Comparison of ENCODE assay signal across 8 mouse cellular contexts in the genomic region with DNA sequence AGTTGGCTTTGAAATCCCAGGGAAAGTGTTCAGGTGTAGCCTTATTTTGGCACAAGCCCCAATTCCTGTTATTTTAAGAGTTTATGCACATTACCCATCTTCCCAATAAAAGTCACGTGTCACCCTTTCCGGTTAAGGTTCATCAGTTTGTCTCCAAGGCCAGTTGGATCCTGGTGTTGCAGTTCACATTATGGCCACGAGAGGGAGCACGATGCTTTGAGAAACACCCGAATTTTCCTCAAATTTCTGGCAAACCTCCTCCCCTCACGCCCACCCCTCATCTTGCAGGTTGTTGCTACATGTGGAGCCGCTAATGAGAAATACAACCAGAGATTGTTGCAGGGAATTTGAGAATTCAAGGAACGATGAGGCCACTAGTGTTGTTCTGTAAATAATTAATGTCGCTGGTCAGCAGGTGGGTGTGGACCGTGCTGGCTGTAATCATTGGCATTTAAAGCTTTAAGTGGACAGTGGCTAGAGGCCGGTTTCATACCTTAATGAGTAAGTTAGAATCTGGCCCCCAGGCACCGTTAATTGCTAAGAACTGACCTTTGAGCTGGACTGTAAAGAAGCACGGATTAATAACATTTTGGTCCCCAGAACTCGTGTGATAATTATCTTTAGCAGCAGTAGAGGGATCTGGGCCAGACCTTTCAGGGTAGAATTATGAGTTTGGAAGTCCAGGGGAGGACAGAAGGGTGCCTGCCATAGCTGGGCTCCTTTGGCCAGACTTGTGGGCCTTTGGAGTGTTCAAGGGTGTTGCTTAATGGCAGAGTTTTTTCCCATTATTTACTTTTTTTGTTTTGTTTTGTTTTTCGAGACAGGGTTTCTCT. TPM values are rescaled to one million over a fixed set of nuclear protein-coding genes. Genes with fewer than 3 reads are reported as not detected.
DNase-seq lines count a peak whose midpoint lies in the region; ATAC-seq lines count a peak whose summit lies in the region.

No protein-coding gene starts in this region.

- DNase-seq in MEL-GATA-1-ER (ENCODE audit: extremely low read depth, low read depth), result peak; percentile 41
- DNase-seq in cerebellum, adult 9-10 months, result peak; percentile 64
- DNase-seq in layer of hippocampus, postnatal 14 days (ENCODE audit: low spot score in 2 of 2), result peak; percentile 83 to 84
- peak; percentile 79 for DNase-seq in lung, postnatal 10 days
- peak; percentile 51 for DNase-seq in retina, postnatal 7 days (ENCODE audit: low read depth, low spot score)
- DNase-seq in urinary bladder, postnatal 14 days (ENCODE audit: low spot score), result peak; percentile 70

- peaks cover 12% of the 10 kb centered on the region; the same call in 1 of the 2 replicates for H3K4me1 ChIP-seq in hindbrain, embryonic 13.5 days (replicated peaks)

- ATAC-seq in frontal cortex, adult (ENCODE audit: low TSS enrichment), result 0 out of 2 replicates have a peak, but pooled peaks have one; percentile 20
- no peak for ATAC-seq in hindbrain, embryonic 13.5 days (ENCODE audit: low FRiP score)

- no peaks in the 10 kb centered on the region for H3K36me3 ChIP-seq in hindbrain, embryonic 13.5 days

- no peak overlapping the region for H3K9ac ChIP-seq in hindbrain, embryonic 13.5 days

- H3K4me3 ChIP-seq in hindbrain, embryonic 13.5 days, result peak overlapping the region; percentile 21; the same call in 1 of the 2 replicates

- WGBS in hindbrain, embryonic 13.5 days, result 18% methylated on average over 15 of the region's 15 CpGs

- peaks cover 2% of the 10 kb centered on the region; the same call in 1 of the 2 replicates for H3K9me3 ChIP-seq in hindbrain, embryonic 13.5 days

- no peak overlapping the region for H3K27ac ChIP-seq in hindbrain, embryonic 13.5 days

- peaks cover 15% of the 10 kb centered on the region for H3K27me3 ChIP-seq in hindbrain, embryonic 13.5 days

- peak overlapping the region; percentile 49 for H3K4me2 ChIP-seq in hindbrain, embryonic 13.5 days

RNA-seq across cellular contexts. Expression of gene Ppp4r2, which starts 49.2 kb away (rescaled TPM):
- 20.5 and 20.9 TPM in 2 replicates for polyA plus RNA-seq in hindbrain, embryonic 13.5 days (2015; fragmentation: Nextera tagmentation; extraction: Ambion mirVana)
- total RNA-seq in layer of hippocampus, postnatal 14 days (2021), result 10 to 100 TPM; 70.4 to 74.5 TPM
